10 mouse cellular contexts compared by ENCODE assay signal in the genomic region with DNA sequence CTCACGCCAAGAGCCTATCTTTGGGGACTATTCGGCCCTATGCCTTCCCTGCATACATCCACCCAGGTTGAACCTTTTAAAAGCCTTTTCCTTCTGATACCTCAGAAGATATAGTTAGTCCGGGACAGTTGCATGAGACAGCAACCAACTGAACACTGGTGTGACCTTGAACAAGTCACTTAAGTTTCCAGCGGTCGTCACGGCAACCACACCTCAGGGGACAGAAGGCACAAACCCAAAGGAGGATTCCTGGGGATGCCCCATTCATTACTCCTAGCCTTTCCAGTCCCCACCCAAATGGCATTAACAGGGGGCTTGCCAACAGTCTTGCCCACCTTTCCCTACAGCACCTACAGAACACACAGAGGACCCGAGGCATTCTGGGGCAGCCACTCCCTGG. TPM values are rescaled to one million over a fixed set of nuclear protein-coding genes. Genes with fewer than 3 reads are reported as not detected.
DNase-seq lines count a peak whose midpoint lies in the region; ATAC-seq and TF ChIP-seq lines count a peak whose summit lies in the region.
"Had no signal": no experiment of that assay in that cellular context is flagged by ENCODE, and none has a peak within 500 bp of the region (broad histone marks: within the 10 kb centered on the region; RNA-seq: fewer than 3 reads in every experiment).

No protein-coding gene starts in this region.

- H3K9me3 ChIP-seq in embryonic facial prominence, embryonic 15.5 days (replicated peaks): no peaks in the 10 kb centered on the region
- H3K9me3 ChIP-seq in hindbrain, embryonic 14.5 days (ENCODE audit: control insufficient read depth, low read length): no peaks in the 10 kb centered on the region
- no peaks in the 10 kb centered on the region for H3K9me3 ChIP-seq in midbrain, embryonic 16.5 days (replicated peaks; ENCODE audit: control insufficient read depth, low read length, poor library complexity, severe bottlenecking)

- H3K4me2 ChIP-seq in embryonic facial prominence, embryonic 15.5 days (replicated peaks): peak overlapping the region; percentile 99
- peak overlapping the region; percentile 98 for H3K4me2 ChIP-seq in hindbrain, embryonic 14.5 days (replicated peaks)
- peak overlapping the region; percentile 82 for H3K4me2 ChIP-seq in midbrain, embryonic 16.5 days (ENCODE audit: low read length)

- TF ChIP-seq CTCF in cerebellum, adult 2 months (IDR thresholded peaks at IDR 0.05; ENCODE audit: borderline replicate concordance, insufficient read depth, low read depth, low read length): no peak
- TF ChIP-seq CTCF in left cerebral cortex, adult 2 months (IDR thresholded peaks at IDR 0.05): no peak

- peak overlapping the region; percentile 57 for H3K4me3 ChIP-seq in cerebellum, adult 2 months (replicated peaks; ENCODE audit: insufficient read depth, low read depth, low read length)
- H3K4me3 ChIP-seq in embryonic facial prominence, embryonic 15.5 days (replicated peaks): peak overlapping the region; percentile 54
- H3K4me3 ChIP-seq in hindbrain, embryonic 14.5 days (replicated peaks; ENCODE audit: low read length): peak overlapping the region; percentile 72
- peak overlapping the region; percentile 56 for H3K4me3 ChIP-seq in midbrain, embryonic 16.5 days (ENCODE audit: low read depth, low read length)
- no peak overlapping the region; the same call in 1 of the 2 replicates for H3K4me3 ChIP-seq in left cerebral cortex, adult 2 months

- 94% methylated on average over 7 of the region's 7 CpGs for WGBS in cerebellum, adult 2 months
- WGBS in embryonic facial prominence, embryonic 15.5 days: 85% methylated on average over 7 of the region's 7 CpGs
- WGBS in hindbrain, embryonic 14.5 days: 90% methylated on average over 7 of the region's 7 CpGs
- WGBS in midbrain, embryonic 16.5 days: 83% methylated on average over 7 of the region's 7 CpGs

- H3K4me1 ChIP-seq in cerebellum, adult 2 months (ENCODE audit: control insufficient read depth, insufficient read depth, low read length): peaks cover 8% of the 10 kb centered on the region
- H3K4me1 ChIP-seq in embryonic facial prominence, embryonic 15.5 days: peaks cover 15% of the 10 kb centered on the region
- peaks cover 26% of the 10 kb centered on the region for H3K4me1 ChIP-seq in hindbrain, embryonic 14.5 days (replicated peaks; ENCODE audit: control insufficient read depth, insufficient read depth, low read length)
- H3K4me1 ChIP-seq in midbrain, embryonic 16.5 days (ENCODE audit: control insufficient read depth, insufficient read depth, low read length): peaks cover 34% of the 10 kb centered on the region

- no peak for DNase-seq in cerebellum, adult 2 months
- DNase-seq in cerebellum, postnatal 4 days (ENCODE audit: low spot score in 2 of 2): no peak
- no peak for DNase-seq in hindbrain, embryonic 14.5 days (ENCODE audit: low spot score)
- no peak for DNase-seq in left cerebral cortex, adult 2 months (ENCODE audit: extremely low spot score in 1 of 2, low spot score in 2 of 2)
- DNase-seq in layer of hippocampus, adult 18-20 months (ENCODE audit: low spot score in 2 of 2): no peak
- DNase-seq: heart, adult 11 months; kidney, postnatal 25 days had no signal

- TF ChIP-seq POLR2A in cerebellum, adult 2 months (IDR thresholded peaks at IDR 0.05; ENCODE audit: borderline replicate concordance, insufficient read depth, low read length): no peak

- intact Hi-C loops in left cerebral cortex, adult 2 months (cut with DNase I): no loop called here

- H3K27ac ChIP-seq in cerebellum, adult 2 months (ENCODE audit: insufficient read depth, low read length): no peak overlapping the region
- no peak overlapping the region for H3K27ac ChIP-seq in embryonic facial prominence, embryonic 15.5 days (replicated peaks)
- H3K27ac ChIP-seq in hindbrain, embryonic 14.5 days: peak overlapping the region; percentile 87
- peak overlapping the region; percentile 92 for H3K27ac ChIP-seq in midbrain, embryonic 16.5 days (ENCODE audit: low read length)
- no peak overlapping the region for H3K27ac ChIP-seq in left cerebral cortex, adult 2 months

- no peak for ATAC-seq in embryonic facial prominence, embryonic 15.5 days (ENCODE audit: insufficient number of reproducible peaks, low FRiP score, low TSS enrichment, low read depth)
- ATAC-seq in hindbrain, embryonic 14.5 days (ENCODE audit: low FRiP score): no peak
- no peak for ATAC-seq in midbrain, embryonic 16.5 days
- no peak for ATAC-seq in megakaryocyte-erythroid progenitor cell, adult 5-6 weeks (replicated peaks; ENCODE audit: low FRiP score, low TSS enrichment, poor library complexity, severe bottlenecking)

- no peaks in the 10 kb centered on the region for H3K36me3 ChIP-seq in embryonic facial prominence, embryonic 15.5 days
- H3K36me3 ChIP-seq in hindbrain, embryonic 14.5 days (replicated peaks; ENCODE audit: control insufficient read depth, insufficient read depth): no peaks in the 10 kb centered on the region
- no peaks in the 10 kb centered on the region for H3K36me3 ChIP-seq in midbrain, embryonic 16.5 days (ENCODE audit: control insufficient read depth, insufficient read depth, low read length)

- no peak overlapping the region for H3K9ac ChIP-seq in embryonic facial prominence, embryonic 15.5 days
- peak overlapping the region; percentile 75 for H3K9ac ChIP-seq in hindbrain, embryonic 14.5 days
- peak overlapping the region; percentile 91 for H3K9ac ChIP-seq in midbrain, embryonic 16.5 days (ENCODE audit: low read depth, low read length)

- H3K27me3 ChIP-seq in cerebellum, adult 2 months (ENCODE audit: control insufficient read depth, insufficient read depth, low read length): no peaks in the 10 kb centered on the region
- peaks cover 43% of the 10 kb centered on the region for H3K27me3 ChIP-seq in embryonic facial prominence, embryonic 15.5 days
- H3K27me3 ChIP-seq in hindbrain, embryonic 14.5 days (ENCODE audit: control insufficient read depth, insufficient read depth, low read length): peaks cover 26% of the 10 kb centered on the region
- H3K27me3 ChIP-seq in midbrain, embryonic 16.5 days (ENCODE audit: control insufficient read depth, insufficient read depth, low read depth, low read length): no peaks in the 10 kb centered on the region

RNA-seq across cellular contexts. Expression of a gene that starts 6.3 kb away (rescaled TPM):
- polyA plus RNA-seq in cerebellum, adult 2 months (2012; rRNA removed): 27.3 and 31.6 TPM in 2 replicates
- 82.9 and 91.6 TPM in 2 replicates for polyA plus RNA-seq in embryonic facial prominence, embryonic 15.5 days (2015; fragmentation: Nextera tagmentation; extraction: Ambion mirVana)
- polyA plus RNA-seq in hindbrain, embryonic 14.5 days (2014; fragmentation: Nextera tagmentation; extraction: Ambion mirVana): 55.2 and 64.9 TPM in 2 replicates
- polyA plus RNA-seq in midbrain, embryonic 16.5 days (2015; fragmentation: Nextera tagmentation; extraction: Ambion mirVana): 101 and 126 TPM in 2 replicates
- total RNA-seq in left cerebral cortex, adult 2 months (2021): 10 to 100 TPM; 13.7 to 15.4 TPM
- total RNA-seq in layer of hippocampus, adult 18-20 months (2021): 10 to 100 TPM; 65.6 to 72.7 TPM
- total RNA-seq in megakaryocyte-erythroid progenitor cell, adult 5-6 weeks (2014; fragmentation: Nextera tagmentation): not detected in 2 replicates
- total RNA-seq in megakaryocyte-erythroid progenitor cell, adult 5-6 weeks (2017): not detected in 2 replicates

Comparison
In these comparisons a context has a peak if more than half of its experiments do, and no peak if none do; other contexts are left out.
1. H3K27ac ChIP-seq: peak in hindbrain, embryonic 14.5 days (single experiment) and midbrain, embryonic 16.5 days (single experiment); none in cerebellum, adult 2 months (single experiment), embryonic facial prominence, embryonic 15.5 days (single experiment) and left cerebral cortex, adult 2 months (single experiment).
2. Peak in every context shown above with its lines, with median percentiles within 50 percentile points of each other: H3K4me2 ChIP-seq.